Mouse (Mus musculus) gastrocnemius, adult 8-10 months (tissue): ENCODE data around the gene Mtfr2. TPM values are rescaled to one million over a fixed set of nuclear protein-coding genes. Genes with fewer than 3 reads are reported as not detected.

Experiments used
- DNase-seq, 2 experiments: peaks; one replicate each; pipeline ENCODE4 v3.0.0; 2022; ENCODE audit warnings: low spot score in 2 of 2
- total RNA-seq, 4 experiments: library from RNA; stranded (reverse); gene quantifications; 2 replicates each; pipeline ENCODE4 v1.2.4; 2022

Gene Mtfr2
- not detected for total RNA-seq

- DNase-seq, result peak; percentile 81 to 87
These were observed at the start of gene Mtfr2 for GRCm38 (mm10) chr10:20347285-20348214. TSS of gene Mtfr2 (plus strand) at chr10:20347770.

- DNase-seq, result no peak
These were observed 49.2 kb upstream of the Mtfr2 start for GRCm38 (mm10) chr10:20298152-20298920.

GRCm38 (mm10) chr10:20299114-20299513 is 48.5 kb upstream of the Mtfr2 start:
- DNase-seq, result no peak

- DNase-seq, result no peak
These were observed 36.4 kb upstream of the Mtfr2 start for GRCm38 (mm10) chr10:20310969-20311769.

- peak; percentile 99 to 100 for DNase-seq
These were observed 35.4 kb upstream of the Mtfr2 start, which contains the start of gene Bclaf1 for GRCm38 (mm10) chr10:20311918-20312735. TSS of gene Bclaf1 (plus strand) at chr10:20312469.

GRCm38 (mm10) chr10:20312736-20313301 is 34.8 kb upstream of the Mtfr2 start:
- peak; percentile 74 to 82 for DNase-seq

GRCm38 (mm10) chr10:20313447-20313846 is 34.1 kb upstream of the Mtfr2 start:
- DNase-seq, result no peak

GRCm38 (mm10) chr10:20313941-20314340 is 33.6 kb upstream of the Mtfr2 start:
- no peak for DNase-seq

GRCm38 (mm10) chr10:20314797-20315196 is 32.8 kb upstream of the Mtfr2 start:
- no peak for DNase-seq

- no peak for DNase-seq
These were observed 30.1 kb upstream of the Mtfr2 start for GRCm38 (mm10) chr10:20317466-20317865.

- no peak for DNase-seq
These were observed 21.3 kb upstream of the Mtfr2 start for GRCm38 (mm10) chr10:20326226-20326625.

- DNase-seq, result no peak
These were observed 16.3 kb upstream of the Mtfr2 start for GRCm38 (mm10) chr10:20331262-20331661.

GRCm38 (mm10) chr10:20337872-20338271 is 9.7 kb upstream of the Mtfr2 start:
- DNase-seq, result no peak

- DNase-seq, result no peak
These were observed 1.8 kb upstream of the Mtfr2 start for GRCm38 (mm10) chr10:20345736-20346135.

GRCm38 (mm10) chr10:20348894-20349293 is 1.3 kb downstream of the Mtfr2 start:
- DNase-seq, result no peak

GRCm38 (mm10) chr10:20361542-20362449 is 14.2 kb downstream of the Mtfr2 start:
- DNase-seq, result no peak

- no peak for DNase-seq
These were observed 15.0 kb downstream of the Mtfr2 start for GRCm38 (mm10) chr10:20362450-20363118.

- no peak for DNase-seq
These were observed 24.5 kb downstream of the Mtfr2 start for GRCm38 (mm10) chr10:20372046-20372445.

- DNase-seq, result no peak
These were observed 30.1 kb downstream of the Mtfr2 start for GRCm38 (mm10) chr10:20377621-20378020.
